Mouse (Mus musculus): Measurements from ENCODE around the gene Acbd6. TPM values are rescaled to one million over a fixed set of nuclear protein-coding genes. Genes with fewer than 3 reads are reported as not detected.

The Acbd6 gene
- polyA plus RNA-seq (2014; fragmentation: Nextera tagmentation; extraction: Ambion mirVana): 55.5 and 61.3 TPM in 2 replicates

- H3K9ac ChIP-seq (ENCODE audit: low read length): peak within 1 kb of the TSS; percentile 97
- peak within 1 kb of the TSS; percentile 28 to 61 for H3K27ac ChIP-seq (replicated peaks in 1 of 2; ENCODE audit: control insufficient read depth in 1 of 2, insufficient read depth in 1 of 2, low read depth in 2 of 2, low read length in 2 of 2)
- no peaks in the 10 kb centered on the region for H3K36me3 ChIP-seq (ENCODE audit: control insufficient read depth, insufficient read depth, low read length)
- no peaks in the 10 kb centered on the region for H3K27me3 ChIP-seq (ENCODE audit: control insufficient read depth, insufficient read depth, low read length)
- H3K4me2 ChIP-seq (ENCODE audit: low read length): peak within 1 kb of the TSS; percentile 92
- peak within 1 kb of the TSS; percentile 88 to 93 for H3K4me3 ChIP-seq (ENCODE audit: control insufficient read depth in 1 of 2, insufficient read depth in 1 of 2, low read depth in 1 of 2, low read length in 2 of 2)
- H3K4me1 ChIP-seq (ENCODE audit: control insufficient read depth in 2 of 2, insufficient read depth in 2 of 2, low read length in 2 of 2): peaks cover 3 to 16% of the 10 kb centered on the region in 2 experiments
- ATAC-seq (ENCODE audit: insufficient number of reproducible peaks, insufficient read depth, low FRiP score, low read depth): peak; percentile 76
- H3K9me3 ChIP-seq (ENCODE audit: control insufficient read depth, low read length): 0 out of 2 replicates have a peak, but pooled peaks cover 2% of the 10 kb centered on the region
- WGBS: under 1% methylated on average over 80 of the region's 83 CpGs
These were observed at the start of gene Acbd6 for GRCm38 (mm10) chr1:155558012-155558842. Gene Acbd6, plus strand, starts transcription at chr1:155558120.

DNA sequence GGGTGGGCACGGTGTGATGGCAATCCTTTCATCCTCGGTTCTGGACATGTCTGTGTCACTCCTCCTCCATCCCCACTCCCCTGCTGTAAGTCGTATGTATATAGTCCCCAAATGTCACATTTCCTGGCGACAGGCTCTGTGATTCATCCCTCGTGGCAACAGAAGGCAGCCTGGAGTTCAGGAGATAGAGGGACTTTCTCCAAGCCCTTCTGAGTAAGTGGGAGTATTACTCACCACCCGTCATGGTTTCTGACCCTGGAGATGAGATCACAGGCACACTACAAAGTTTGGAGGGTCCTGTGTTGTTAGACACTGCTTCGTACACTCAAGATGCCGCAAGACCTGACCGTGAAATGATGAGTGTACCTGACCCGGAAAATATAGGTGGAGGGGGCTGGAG lies 47.7 kb upstream of the Acbd6 start:
- no peak for ATAC-seq (ENCODE audit: insufficient number of reproducible peaks, insufficient read depth, low FRiP score, low read depth)
- Histone ChIP-seq H3K9me3 (ENCODE audit: control insufficient read depth, low read length) (no peaks in the 10 kb centered on the region), H3K9ac (ENCODE audit: low read length) (no peak overlapping the region), H3K4me2 (ENCODE audit: low read length) (no peak overlapping the region), H3K4me1 (ENCODE audit: control insufficient read depth in 2 of 2, insufficient read depth in 2 of 2, low read length in 2 of 2) (peaks cover 5 to 8% of the 10 kb centered on the region in 2 experiments), H3K27ac (replicated peaks in 1 of 2; ENCODE audit: control insufficient read depth in 1 of 2, insufficient read depth in 1 of 2, low read depth in 2 of 2, low read length in 2 of 2) (no peak overlapping the region), H3K36me3 (ENCODE audit: control insufficient read depth, insufficient read depth, low read length) (no peaks in the 10 kb centered on the region), H3K4me3 (ENCODE audit: control insufficient read depth in 1 of 2, insufficient read depth in 1 of 2, low read depth in 1 of 2, low read length in 2 of 2) (no peak overlapping the region), H3K27me3 (ENCODE audit: control insufficient read depth, insufficient read depth, low read length) (no peaks in the 10 kb centered on the region)
- 53% methylated on average over 10 of the region's 10 CpGs for WGBS

DNA sequence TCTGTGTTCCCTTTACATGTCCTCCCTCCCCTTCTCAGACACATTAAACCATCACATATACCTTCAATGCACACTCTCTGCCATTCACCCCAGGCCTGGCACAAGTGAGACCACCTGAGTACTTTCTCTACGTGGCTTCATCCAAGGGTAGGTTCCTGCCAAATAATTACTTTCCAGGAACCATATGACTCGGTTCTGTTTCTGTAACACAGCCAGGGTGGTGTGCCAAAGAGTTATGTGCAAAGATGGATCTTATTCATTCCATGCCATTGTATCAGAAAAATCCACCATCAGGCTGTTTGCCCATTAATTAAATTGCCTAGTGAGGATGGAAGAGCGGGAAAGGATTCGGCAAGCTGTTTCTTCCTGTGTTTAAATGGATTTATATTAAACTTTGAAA lies 42.1 kb upstream of the Acbd6 start:
- Histone ChIP-seq H3K4me1 (ENCODE audit: control insufficient read depth in 2 of 2, insufficient read depth in 2 of 2, low read length in 2 of 2) (no peaks in the 10 kb centered on the region), H3K4me3 (ENCODE audit: control insufficient read depth in 1 of 2, insufficient read depth in 1 of 2, low read depth in 1 of 2, low read length in 2 of 2) (no peak overlapping the region), H3K4me2 (ENCODE audit: low read length) (no peak overlapping the region), H3K9me3 (ENCODE audit: control insufficient read depth, low read length) (peaks cover 6% of the 10 kb centered on the region; the same call in 1 of the 2 replicates), H3K36me3 (ENCODE audit: control insufficient read depth, insufficient read depth, low read length) (no peaks in the 10 kb centered on the region), H3K27me3 (ENCODE audit: control insufficient read depth, insufficient read depth, low read length) (no peaks in the 10 kb centered on the region), H3K27ac (replicated peaks in 1 of 2; ENCODE audit: control insufficient read depth in 1 of 2, insufficient read depth in 1 of 2, low read depth in 2 of 2, low read length in 2 of 2) (no peak overlapping the region), H3K9ac (ENCODE audit: low read length) (no peak overlapping the region)
- no peak for ATAC-seq (ENCODE audit: insufficient number of reproducible peaks, insufficient read depth, low FRiP score, low read depth)
- 88% methylated on average over 4 of the region's 4 CpGs for WGBS

DNA sequence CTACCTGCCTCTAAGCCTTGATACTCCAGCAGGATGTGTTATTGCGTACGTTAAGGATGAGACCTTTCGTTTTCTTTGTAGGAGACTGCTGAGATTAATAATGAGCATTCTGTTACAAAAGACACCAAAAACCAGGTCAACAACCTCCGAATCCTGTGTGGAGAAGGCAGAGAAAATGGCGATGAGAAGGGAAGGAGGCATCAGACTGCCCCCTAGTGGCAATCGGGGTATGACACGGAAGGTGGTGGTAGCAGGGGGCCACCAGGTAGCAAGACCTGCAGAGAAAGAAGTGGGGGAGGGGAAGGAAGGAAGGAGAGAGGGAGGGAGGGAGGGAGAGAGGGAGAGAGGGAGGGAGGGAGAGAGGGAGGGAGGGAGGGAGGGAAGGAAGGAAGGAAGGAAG lies 41.3 kb upstream of the Acbd6 start:
- no peak overlapping the region for H3K9ac ChIP-seq (ENCODE audit: low read length)
- ATAC-seq (ENCODE audit: insufficient number of reproducible peaks, insufficient read depth, low FRiP score, low read depth): no peak
- H3K4me1 ChIP-seq (ENCODE audit: control insufficient read depth in 2 of 2, insufficient read depth in 2 of 2, low read length in 2 of 2): no peaks in the 10 kb centered on the region
- H3K27ac ChIP-seq (replicated peaks in 1 of 2; ENCODE audit: control insufficient read depth in 1 of 2, insufficient read depth in 1 of 2, low read depth in 2 of 2, low read length in 2 of 2): no peak overlapping the region
- 40% methylated on average over 7 of the region's 7 CpGs for WGBS
- no peak overlapping the region for H3K4me3 ChIP-seq (ENCODE audit: control insufficient read depth in 1 of 2, insufficient read depth in 1 of 2, low read depth in 1 of 2, low read length in 2 of 2)
- no peaks in the 10 kb centered on the region for H3K36me3 ChIP-seq (ENCODE audit: control insufficient read depth, insufficient read depth, low read length)
- H3K4me2 ChIP-seq (ENCODE audit: low read length): no peak overlapping the region
- no peaks in the 10 kb centered on the region for H3K27me3 ChIP-seq (ENCODE audit: control insufficient read depth, insufficient read depth, low read length)
- H3K9me3 ChIP-seq (ENCODE audit: control insufficient read depth, low read length): peaks cover 6% of the 10 kb centered on the region; the same call in 1 of the 2 replicates

GRCm38 (mm10) chr1:155517060-155517459 lies 40.9 kb upstream of the Acbd6 start:
- 74% methylated on average over 5 of the region's 5 CpGs for WGBS
- no peak overlapping the region for H3K27ac ChIP-seq (replicated peaks in 1 of 2; ENCODE audit: control insufficient read depth in 1 of 2, insufficient read depth in 1 of 2, low read depth in 2 of 2, low read length in 2 of 2)
- no peak overlapping the region for H3K4me3 ChIP-seq (ENCODE audit: control insufficient read depth in 1 of 2, insufficient read depth in 1 of 2, low read depth in 1 of 2, low read length in 2 of 2)
- H3K9ac ChIP-seq (ENCODE audit: low read length): no peak overlapping the region
- no peak for ATAC-seq (ENCODE audit: insufficient number of reproducible peaks, insufficient read depth, low FRiP score, low read depth)
- no peaks in the 10 kb centered on the region for H3K27me3 ChIP-seq (ENCODE audit: control insufficient read depth, insufficient read depth, low read length)
- H3K4me1 ChIP-seq (ENCODE audit: control insufficient read depth in 2 of 2, insufficient read depth in 2 of 2, low read length in 2 of 2): no peaks in the 10 kb centered on the region
- H3K4me2 ChIP-seq (ENCODE audit: low read length): no peak overlapping the region
- H3K36me3 ChIP-seq (ENCODE audit: control insufficient read depth, insufficient read depth, low read length): no peaks in the 10 kb centered on the region
- H3K9me3 ChIP-seq (ENCODE audit: control insufficient read depth, low read length): peaks cover 6% of the 10 kb centered on the region; the same call in 1 of the 2 replicates

DNA sequence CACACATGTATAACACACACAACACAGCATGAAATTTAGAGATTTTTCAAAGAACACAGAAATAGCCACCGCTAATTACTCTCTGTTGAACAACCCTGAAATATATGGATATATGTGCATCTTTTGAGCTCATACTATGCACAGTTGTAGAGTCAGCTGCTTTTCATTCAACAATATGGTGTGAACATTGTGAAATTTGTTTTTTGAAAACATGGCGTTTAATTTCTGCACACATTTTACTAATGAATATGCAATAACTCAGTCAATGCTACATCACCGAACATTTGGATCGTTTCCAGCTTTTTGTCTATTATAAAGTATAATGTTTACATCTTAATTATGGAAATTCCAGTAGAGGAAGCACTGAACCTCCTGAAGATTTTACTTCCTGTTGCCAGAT lies 37.6 kb upstream of the Acbd6 start:
- no peak overlapping the region for H3K9ac ChIP-seq (ENCODE audit: low read length)
- no peak overlapping the region for H3K4me3 ChIP-seq (ENCODE audit: control insufficient read depth in 1 of 2, insufficient read depth in 1 of 2, low read depth in 1 of 2, low read length in 2 of 2)
- H3K9me3 ChIP-seq (ENCODE audit: control insufficient read depth, low read length): peaks cover 6% of the 10 kb centered on the region; the same call in 1 of the 2 replicates
- no peak overlapping the region for H3K4me2 ChIP-seq (ENCODE audit: low read length)
- no peak for ATAC-seq (ENCODE audit: insufficient number of reproducible peaks, insufficient read depth, low FRiP score, low read depth)
- no peak overlapping the region for H3K27ac ChIP-seq (replicated peaks in 1 of 2; ENCODE audit: control insufficient read depth in 1 of 2, insufficient read depth in 1 of 2, low read depth in 2 of 2, low read length in 2 of 2)
- WGBS: 89% methylated on average over 4 of the region's 4 CpGs
- no peaks in the 10 kb centered on the region for H3K27me3 ChIP-seq (ENCODE audit: control insufficient read depth, insufficient read depth, low read length)
- no peaks in the 10 kb centered on the region for H3K36me3 ChIP-seq (ENCODE audit: control insufficient read depth, insufficient read depth, low read length)
- H3K4me1 ChIP-seq (ENCODE audit: control insufficient read depth in 2 of 2, insufficient read depth in 2 of 2, low read length in 2 of 2): 0 out of 4 replicates have a peak, but pooled peaks cover 0 to 3% of the 10 kb centered on the region in 2 experiments

DNA sequence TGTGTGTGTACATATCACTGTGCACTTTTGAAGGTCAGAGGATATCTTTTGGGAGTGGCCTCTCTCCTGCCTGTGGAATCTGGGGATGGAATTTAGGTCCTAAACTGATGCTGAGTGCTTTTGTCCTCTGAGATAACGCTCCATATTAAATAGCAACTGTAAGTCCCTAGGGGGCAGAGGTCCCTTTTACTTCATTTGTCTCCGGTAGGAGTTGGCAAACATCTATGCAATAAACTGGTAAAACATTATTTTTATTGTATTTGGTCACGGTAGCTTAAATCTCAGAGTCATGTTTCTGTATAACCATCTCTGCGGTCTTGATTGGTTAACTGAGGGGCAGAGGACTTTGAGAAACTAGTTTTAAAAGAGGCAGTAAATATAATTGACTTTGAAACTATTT lies 35.4 kb upstream of the Acbd6 start:
- no peaks in the 10 kb centered on the region for H3K36me3 ChIP-seq (ENCODE audit: control insufficient read depth, insufficient read depth, low read length)
- peaks cover 6% of the 10 kb centered on the region; the same call in 1 of the 2 replicates for H3K9me3 ChIP-seq (ENCODE audit: control insufficient read depth, low read length)
- peaks cover 10 to 14% of the 10 kb centered on the region in 2 experiments for H3K4me1 ChIP-seq (ENCODE audit: control insufficient read depth in 2 of 2, insufficient read depth in 2 of 2, low read length in 2 of 2)
- H3K9ac ChIP-seq (ENCODE audit: low read length): no peak overlapping the region
- no peak overlapping the region for H3K27ac ChIP-seq (replicated peaks in 1 of 2; ENCODE audit: control insufficient read depth in 1 of 2, insufficient read depth in 1 of 2, low read depth in 2 of 2, low read length in 2 of 2)
- H3K4me2 ChIP-seq (ENCODE audit: low read length): no peak overlapping the region
- WGBS: 72% methylated on average over 4 of the region's 4 CpGs
- no peak overlapping the region for H3K4me3 ChIP-seq (ENCODE audit: control insufficient read depth in 1 of 2, insufficient read depth in 1 of 2, low read depth in 1 of 2, low read length in 2 of 2)
- H3K27me3 ChIP-seq (ENCODE audit: control insufficient read depth, insufficient read depth, low read length): no peaks in the 10 kb centered on the region
- no peak for ATAC-seq (ENCODE audit: insufficient number of reproducible peaks, insufficient read depth, low FRiP score, low read depth)

All from heart, embryonic 14.5 days (tissue).